Mouse (Mus musculus) adrenal gland, adult 2 months (tissue): ENCODE measurements at regions not wholly inside any gene's neighbourhood (a gene's known extent, or its start where the extent isn't known, plus 50 kb on each side); places are given as distances from the start of the nearest gene placed in this dataset.
"Not testable (repeated sequence)": the region's sequence is repeated elsewhere in the genome, so short reads cannot be mapped to it uniquely, and the experiment has no call there.

Experiments used
- DNase-seq: peaks from one replicate; pipeline ENCODE4 v3.0.0; 2021

DNA sequence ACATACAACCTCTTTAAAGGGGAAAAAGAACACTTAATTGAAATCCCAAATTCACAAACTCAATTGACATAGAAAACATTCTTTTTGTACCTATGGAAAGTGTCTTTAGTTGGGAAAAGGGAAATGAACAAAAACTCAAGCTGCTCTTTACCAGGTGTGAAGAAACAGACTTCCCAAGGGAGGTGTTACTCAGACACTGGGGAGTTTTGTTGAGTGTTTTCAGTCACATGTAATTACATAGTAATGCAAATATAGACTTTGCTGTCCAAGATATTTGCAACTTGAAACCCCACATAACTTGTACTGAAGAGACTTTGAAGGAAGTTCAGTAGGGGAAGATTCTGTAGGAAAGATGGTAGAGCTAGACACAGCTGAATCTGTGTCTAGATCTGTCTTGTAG lies 547.7 kb upstream of the Zfp960 start:
- DNase-seq, result no peak

DNA sequence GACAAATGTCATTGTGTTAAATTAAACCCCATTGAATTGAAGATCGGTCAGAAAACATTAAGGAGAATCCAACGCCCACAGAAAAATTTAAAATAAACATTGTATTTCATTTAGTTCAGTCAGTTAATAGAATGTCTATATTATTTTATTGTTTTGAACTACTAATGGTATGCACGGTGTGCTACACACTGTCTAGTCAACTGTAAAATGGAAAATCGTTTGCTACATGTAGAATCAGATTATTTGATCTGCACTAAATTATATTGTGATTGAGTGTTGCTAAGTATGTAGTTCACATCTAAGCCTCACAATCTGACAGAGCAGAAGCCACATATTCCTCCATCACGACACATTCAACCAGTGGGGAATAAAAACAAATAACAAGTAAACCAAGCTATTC lies 570.0 kb upstream of the Zfp960 start:
- DNase-seq, result no peak

DNA sequence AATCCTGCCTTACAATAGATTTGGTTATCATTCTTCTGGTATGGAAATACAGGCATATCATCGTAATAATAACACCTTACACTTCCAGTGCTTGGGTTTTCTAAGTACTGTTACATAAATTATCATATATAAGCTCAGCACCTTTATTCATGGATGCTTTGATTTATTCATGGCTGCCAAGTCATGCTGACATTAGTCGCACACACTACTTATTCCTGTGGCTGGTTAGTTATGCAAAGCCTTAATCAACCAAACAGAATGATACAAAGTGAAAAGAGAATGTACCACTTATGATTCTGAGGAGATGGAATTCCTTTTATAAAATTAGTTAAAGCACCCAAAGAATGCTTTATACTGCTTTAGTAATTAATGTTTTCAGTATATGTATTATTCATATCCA lies 570.4 kb upstream of the Zfp960 start:
- no peak for DNase-seq

DNA sequence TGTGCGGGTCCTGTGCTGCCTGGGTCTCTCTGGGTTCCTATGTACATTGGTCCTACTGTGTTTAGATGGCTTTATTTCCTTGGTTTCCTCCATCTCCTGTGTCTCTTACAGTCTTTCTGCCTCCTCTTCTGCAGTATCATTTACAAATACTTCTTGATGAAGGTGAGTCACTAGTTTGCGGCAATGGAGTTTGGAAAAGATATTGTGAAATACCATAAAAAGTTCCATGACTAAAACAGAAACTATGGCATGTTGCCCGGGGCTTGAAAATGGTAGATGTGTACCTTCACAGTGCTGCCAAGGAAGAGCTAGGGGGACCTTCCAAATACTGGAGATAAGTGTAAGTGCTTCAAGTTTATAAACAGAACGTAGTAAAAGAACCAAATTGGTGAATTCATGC lies 571.4 kb upstream of the Zfp960 start:
- peak; percentile 32 for DNase-seq

DNA sequence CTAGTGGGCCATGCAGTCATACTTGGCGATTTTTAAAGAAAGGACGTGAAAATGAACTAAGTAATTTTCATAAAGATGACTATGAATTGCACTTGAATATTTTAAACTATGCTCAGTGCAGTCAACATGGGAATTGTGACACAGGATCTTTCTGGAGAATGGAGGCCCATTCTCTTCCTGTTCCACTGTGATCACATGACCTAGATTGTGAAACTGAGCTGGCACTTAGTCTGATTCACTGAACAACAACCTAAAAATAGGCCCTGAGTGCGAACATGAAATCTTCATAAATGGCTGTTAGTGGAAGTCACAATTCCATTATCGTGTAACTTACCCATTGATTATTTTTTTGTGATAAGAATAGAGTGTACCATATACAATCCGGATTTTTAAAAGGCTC lies 577.6 kb upstream of the Zfp960 start:
- DNase-seq, result no peak

DNA sequence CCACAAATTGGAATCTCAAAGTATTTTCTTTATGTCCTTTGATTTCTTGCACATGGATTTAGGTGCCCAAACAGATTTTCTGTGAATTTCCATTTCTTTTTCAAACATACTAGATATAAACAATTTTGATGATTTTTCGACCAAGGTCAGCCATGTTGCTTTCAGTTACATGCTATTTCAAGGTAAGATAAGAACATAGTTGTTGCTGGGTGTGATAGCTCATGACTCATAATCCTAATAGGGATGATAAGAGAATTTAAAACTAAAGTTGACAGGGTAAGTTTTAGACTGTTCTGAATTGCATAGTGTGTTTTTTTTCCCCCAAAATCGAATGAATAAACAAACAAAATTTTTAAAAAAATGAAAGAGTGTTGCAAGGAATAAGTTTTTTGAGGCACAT lies 579.9 kb upstream of the Zfp960 start:
- DNase-seq, result no peak

DNA sequence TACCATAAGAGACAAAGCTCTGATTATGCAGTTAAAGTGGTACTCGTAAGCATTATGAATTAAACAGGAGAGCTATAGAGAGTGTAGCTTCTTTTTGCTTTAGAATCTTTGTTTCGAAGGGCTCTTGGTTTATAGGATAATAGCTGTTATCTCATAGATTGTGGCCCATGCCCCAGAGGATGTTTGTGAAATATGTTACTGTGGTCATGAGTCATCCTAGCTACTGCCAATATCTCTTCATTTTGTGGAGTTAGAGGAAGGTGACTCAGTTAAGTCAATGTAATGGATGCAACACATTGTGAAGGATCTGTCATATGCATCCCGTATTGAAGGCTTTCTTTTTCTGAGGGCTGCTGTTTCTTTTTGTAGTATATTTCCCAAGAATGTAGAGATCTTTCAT lies 582.2 kb upstream of the Zfp960 start:
- no peak for DNase-seq

DNA sequence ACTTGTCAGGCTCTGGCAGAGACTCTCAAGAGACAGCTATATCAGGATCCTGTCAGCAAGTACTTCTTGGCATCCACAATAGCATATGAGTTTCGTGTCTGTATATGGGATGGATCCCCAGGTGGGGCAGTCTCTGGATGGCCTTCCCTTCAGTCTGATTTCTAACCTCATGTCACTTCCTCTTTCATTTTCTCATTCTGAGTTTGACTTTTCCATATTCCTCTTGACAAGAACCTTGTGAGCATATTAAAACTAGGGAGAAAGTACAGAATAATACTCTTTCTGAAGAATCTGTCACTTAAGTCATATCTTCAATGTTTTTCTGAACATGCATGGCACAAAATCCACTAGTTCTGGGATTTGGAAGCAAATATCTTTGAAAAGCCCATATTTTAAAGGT lies 583.3 kb upstream of the Zfp960 start:
- no peak for DNase-seq

DNA sequence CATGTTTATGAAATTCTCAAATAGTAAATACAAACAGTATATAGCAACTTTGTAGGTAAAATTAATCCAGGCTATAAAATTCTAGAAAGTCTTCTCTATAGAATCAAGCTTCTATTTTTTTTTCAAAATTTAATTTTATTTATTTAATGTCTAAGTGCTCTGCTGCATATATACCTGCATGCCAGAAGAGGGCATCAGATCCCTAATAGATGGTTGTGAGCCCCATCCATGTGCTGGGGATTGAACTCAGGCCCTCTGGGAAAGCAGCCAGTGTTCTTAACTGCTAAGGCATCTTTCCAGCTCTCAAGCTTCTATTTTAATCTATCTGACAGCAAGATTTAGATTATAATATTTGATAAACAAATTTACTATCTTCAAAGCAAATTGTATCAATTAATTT lies 602.7 kb upstream of the Zfp960 start:
- no peak for DNase-seq

DNA sequence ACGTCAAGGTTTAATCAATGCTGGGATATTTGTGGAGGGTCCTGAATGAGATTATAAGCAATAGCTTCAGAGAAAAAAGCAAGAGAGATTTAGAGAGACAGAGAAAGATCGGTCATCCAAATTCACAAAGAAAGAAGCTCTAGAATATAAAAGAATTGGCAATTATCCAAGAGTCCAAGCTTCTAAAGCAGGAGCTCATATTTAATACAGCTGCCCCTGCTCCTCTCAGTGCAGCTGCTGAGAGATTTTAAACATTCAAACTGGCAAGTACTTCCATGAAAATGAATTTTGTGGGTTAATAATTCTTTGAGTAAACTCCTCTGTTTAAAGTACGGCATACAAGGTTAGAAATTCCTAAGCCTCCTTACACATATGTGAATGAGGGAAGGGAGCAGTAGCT lies 610.8 kb upstream of the Zfp960 start:
- DNase-seq, result no peak

DNA sequence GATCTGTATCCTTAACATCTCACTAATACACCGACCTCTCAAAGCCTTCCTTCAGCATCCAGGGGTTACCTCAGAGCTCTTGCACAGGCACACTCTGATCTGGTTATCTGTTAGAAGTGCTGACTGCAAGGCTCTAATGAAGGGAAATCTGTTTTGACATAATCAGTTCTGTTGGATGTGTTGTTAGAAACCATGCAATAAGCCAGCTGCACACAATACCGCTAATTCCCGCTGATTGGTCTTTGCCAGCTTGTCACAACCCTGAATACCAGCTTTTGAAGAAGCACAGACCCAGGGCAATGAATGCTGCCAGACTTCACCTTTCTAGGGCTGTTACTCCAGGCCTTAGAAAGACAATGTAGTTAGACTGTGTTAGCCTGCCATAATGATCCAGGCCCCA lies 613.7 kb upstream of the Rgmb start:
- DNase-seq, result peak; percentile 3

DNA sequence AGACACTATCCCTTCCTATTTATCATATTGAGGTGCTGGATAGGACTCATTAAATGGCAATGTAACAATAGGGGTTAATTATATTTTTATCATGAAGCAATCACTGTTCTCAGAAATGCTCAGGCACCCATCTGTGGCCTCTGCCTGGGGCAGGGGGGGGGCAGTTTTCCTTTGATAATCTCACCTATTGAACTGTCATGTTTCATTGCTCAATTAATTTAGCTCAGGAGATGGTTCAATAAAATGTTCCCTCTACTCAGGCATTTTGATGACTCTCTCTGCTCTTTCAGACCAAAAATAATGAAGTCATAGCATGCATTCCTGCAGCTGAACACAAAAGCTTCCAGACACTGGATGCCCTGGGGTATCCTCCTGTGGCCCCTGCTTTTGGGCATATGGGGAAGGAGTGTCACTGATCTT lies 564.4 kb upstream of the Rgmb start:
- no peak for DNase-seq

DNA sequence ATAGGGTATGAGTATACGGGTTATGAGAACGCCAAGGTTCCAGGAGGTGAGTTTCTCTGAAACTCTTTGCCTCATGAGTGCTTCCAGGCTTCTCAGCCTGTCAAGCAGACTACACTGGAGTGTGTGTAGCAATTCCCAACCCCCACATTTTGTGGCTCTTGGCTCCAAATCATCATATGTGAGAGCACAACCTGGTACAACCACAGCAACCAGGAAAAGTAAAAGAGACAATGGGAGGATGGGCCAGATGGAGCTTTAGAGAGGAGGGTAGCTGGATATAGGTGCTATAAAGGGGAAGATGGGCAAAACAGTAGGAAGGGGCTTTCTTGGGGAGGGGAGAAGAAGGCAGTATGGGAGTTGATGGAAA lies 544.0 kb upstream of the Rgmb start:
- not testable (repeated sequence) for DNase-seq

DNA sequence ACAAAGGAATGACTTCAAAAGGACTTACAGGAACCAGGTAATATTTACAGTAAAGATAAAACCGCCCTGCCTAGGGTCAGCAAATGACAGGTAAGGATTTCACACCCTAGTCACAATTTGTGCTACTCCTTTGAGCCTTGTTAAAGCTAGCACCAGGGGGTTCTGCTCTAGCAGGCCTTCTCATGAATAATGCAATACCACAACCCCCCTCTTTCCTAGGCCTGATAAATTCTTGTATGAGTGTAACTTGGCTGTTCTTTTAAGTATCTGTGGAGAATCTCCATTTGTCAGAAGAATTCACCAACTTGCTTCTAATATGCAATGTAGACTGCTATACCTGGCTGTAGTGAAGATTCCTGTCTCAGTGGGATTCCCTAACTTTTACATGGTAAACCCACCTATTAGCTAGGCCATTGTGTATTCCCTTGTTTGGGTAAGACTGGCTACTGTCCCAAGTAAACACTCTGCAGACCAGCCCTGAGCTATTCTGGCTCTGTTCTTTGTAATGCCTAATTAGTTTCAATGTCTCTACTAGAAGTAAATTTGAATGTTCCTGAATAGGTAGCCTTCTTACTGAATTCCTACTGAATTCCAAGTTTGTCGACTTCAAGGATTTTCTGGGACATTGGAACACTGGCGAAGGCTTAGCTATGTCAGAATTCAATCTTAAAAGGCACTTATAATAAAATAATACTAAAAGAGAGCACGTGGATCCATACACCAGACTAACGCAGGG lies 543.4 kb upstream of the Rgmb start:
- not testable (repeated sequence) for DNase-seq

DNA sequence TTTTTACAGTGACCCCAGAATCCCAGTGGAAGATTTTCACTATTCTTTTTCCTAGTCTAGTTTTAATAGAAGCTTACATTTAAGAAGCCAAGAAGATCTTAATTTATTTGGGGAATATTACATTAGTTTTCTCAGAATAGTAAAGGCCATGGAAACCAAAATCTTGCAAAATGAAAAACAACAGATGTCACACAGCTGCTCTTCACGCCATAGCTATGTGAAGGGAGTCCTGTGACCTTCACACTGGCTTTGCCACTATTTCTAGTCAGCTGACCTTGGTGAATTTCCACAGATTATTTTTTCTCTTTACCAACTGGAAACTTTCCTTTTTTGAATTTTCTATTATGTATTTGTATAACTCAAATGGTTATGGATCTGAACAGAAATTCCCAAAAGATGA lies 542.1 kb upstream of the Rgmb start:
- DNase-seq, result peak; percentile 9

DNA sequence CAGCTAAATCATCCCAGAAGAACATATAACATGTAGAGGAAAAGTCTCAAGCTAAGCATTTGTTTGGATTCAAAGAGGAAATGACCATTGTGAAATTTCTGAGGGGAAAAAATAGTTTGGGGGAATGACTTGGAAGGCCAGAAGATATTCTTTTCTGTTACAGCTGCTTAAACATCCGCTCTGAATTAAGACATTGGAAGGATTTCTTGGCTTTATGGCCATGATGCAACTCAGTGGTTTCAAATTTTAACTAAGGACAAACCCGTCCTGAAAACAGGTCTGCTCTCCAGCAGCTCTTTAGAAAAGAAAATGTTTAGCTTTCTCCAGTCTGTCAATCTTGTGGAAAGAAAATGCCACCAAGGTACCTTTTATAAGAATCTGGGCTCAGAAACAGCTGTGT lies 513.2 kb upstream of the Rgmb start:
- DNase-seq, result no peak

DNA sequence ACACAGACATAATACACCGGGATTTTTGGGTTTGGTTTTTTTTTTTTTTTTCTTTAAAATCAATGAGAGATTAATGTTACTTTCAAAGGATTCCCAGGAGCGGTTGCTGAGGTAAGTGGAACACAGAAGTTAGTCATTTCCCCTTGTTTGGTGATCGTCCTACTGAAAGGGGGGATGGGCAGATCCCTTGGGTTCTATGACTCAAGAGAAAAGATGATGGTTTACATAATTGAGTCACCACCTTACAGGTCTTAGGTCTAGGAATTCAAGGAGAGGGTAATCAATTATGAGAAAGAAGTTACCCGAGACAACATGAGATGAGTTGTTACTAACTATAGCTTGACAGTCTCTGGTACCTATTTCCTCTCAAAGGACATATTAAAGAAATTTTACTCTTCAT lies 511.9 kb upstream of the Rgmb start:
- DNase-seq, result no peak

DNA sequence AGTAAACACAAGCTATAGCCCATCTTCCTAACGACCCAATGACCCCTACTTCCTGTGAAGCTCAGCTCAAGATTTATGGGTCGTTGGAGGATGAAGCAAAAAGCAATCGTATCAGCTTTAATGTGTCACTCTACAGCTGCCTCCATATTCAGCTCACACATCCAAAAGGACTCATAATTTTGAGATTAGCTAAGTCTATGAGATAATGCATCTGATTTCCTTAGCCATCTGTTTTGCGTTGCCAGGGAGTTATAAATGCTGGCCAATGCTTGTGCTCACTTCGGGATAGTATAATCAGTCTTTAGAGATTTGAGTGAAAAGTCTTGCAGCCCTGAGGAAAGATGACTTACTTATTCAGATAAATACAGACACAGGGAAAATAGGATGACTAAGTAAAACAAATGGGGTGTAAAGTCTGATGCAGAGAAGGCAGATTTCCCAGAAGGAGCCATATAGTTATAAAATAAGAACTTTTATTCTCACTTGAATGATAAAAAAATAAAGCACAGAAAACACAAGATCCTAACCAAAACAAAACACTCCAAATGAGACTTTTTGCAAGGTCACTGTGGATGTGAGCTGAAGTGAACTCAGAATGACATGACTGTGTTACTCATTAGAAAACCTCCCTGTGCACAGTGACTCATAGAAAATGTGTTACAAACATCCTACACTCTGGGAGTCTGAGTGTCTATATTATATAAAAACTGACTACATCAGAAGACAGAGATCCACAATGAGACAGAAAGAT lies 509.1 kb upstream of the Rgmb start:
- DNase-seq, result peak; percentile 14

DNA sequence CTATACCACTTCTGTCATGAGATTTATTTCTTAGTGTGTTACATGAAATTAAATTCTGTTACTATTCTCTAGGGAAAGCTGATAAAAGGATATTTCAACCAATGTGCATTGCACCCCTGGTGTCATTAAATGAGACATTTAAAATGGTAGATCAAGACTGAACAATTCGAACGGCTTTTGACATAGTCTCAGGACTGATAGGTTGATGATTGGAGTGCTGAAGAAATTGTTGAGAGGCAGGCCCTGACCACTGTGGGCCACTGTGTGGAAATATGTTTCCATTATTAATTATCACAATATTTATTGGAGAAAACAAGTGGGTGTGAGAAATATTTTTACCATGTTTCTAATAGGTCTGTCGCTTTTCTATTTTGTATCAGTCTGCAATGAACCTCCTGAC lies 481.1 kb upstream of the Rgmb start:
- no peak for DNase-seq

DNA sequence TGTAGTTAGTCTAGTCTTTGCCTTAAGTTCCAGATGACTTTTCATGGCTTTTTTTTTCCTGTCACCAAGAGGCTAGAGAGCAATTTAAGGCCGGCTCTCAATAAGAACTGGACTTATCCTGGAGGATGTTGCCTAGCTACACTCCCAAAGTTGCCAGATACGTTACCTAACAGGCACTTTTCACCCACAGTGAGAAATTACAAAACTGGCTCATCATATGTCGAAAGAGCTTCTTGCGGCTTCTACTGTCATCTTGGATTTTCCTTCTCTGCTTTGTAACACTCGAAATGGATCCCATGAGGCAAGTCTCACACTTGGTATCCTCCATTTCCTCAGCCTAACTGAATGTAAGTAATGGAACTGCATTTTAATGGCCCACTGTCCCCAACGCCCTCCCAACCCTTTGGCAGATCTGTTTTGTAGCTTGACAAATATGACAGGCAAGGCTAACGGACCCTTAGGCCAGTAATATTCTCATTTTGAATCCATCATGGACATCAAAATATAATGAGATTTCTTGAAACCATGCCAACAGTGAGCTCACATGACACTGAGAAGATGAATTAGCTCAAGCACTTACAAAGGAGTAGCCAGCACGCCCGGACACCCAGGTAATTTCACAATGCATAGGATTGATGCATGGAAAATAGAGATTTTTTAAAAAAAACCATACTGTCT lies 480.5 kb upstream of the Rgmb start:
- DNase-seq, result no peak

DNA sequence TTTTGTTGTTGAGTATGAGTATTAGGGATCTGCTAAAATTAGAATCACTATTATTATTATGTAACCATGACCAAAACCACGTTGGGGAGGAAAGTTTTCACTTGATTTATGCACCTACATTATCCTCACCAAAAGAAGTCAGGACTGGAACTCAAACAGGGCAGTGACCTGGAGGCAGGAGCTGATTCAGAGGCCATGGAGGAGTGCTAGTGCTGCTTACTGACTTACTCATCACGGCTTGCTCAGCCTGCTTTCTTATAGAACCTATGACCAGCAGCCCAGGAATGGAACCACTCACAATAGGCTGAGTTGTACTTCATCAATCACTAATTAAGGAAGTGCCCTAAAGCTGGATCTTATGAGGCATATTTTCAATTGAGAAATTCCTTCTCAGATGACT lies 470.9 kb upstream of the Rgmb start:
- DNase-seq, result peak; percentile 9

DNA sequence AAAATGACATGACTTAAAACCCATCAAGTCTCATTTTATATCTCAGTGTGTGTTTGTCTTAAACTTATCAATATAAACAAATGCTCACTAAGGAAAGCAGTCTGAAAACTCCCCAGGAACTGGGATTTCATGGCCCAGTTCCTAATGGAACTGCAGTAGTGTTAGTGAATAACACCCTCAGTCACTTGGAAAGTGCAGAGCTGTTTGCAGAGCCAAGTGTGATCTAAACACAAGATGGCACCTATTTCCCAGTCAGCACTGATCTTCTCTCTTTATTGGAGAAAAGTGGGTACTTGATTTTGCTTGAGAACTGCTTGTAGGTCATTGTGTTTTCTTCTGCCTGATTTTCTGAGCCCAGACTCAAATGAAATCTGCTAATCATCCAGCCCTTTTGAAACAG lies 467.7 kb upstream of the Rgmb start:
- DNase-seq, result no peak
